Mouse (Mus musculus): ENCODE results near the gene Rpusd2.
"Not testable (repeated sequence)": the region's sequence is repeated elsewhere in the genome, so short reads cannot be mapped to it uniquely, and the experiment has no call there.

Rpusd2 gene

DNA sequence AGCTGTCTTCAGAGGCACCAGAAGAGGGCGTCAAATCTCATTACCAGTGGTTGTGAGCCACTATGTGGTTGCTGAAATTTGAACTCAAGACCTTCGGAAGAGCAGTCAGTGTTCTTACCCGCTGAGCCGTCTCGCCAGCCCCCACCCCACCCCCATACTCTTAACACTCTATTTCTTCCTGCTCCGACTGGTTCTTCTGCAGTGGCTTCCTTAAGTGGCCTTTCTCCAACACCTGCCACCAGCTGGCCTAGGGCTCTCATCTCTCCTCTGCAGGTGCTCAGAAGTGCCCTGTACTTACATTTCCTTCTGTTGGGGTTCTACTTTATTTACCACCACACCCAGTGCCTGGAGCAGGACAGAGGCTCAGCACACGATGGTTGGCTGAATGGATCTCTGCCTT, 19.6 kb upstream of the Rpusd2 start:
- Histone ChIP-seq H3K4me3 (replicated peaks; ENCODE audit: low read length) (no peak overlapping the region), H3K27me3 (ENCODE audit: insufficient read depth, low read length) (peaks cover 5% of the 10 kb centered on the region; the same call in 1 of the 2 replicates), H3K36me3 (ENCODE audit: insufficient read depth, low read length) (peaks cover 9% of the 10 kb centered on the region; the same call in 1 of the 2 replicates), H3K9me3 (ENCODE audit: low read length) (no peaks in the 10 kb centered on the region), H3K4me1 (replicated peaks; ENCODE audit: low read depth, low read length) (peaks cover 11% of the 10 kb centered on the region)
- TF ChIP-seq POU5F1 (IDR thresholded peaks at IDR 0.05; ENCODE audit: borderline replicate concordance, low read length) (no peak), CTCF (conservative IDR thresholded peaks at IDR 0.05; ENCODE audit: low read length) (no peak), NANOG (IDR thresholded peaks at IDR 0.05; ENCODE audit: borderline replicate concordance, low read length) (no peak)

- no peak for TF ChIP-seq CTCF (conservative IDR thresholded peaks at IDR 0.05; ENCODE audit: low read length)
- no peak for TF ChIP-seq POU5F1 (IDR thresholded peaks at IDR 0.05; ENCODE audit: borderline replicate concordance, low read length)
- TF ChIP-seq NANOG (IDR thresholded peaks at IDR 0.05; ENCODE audit: borderline replicate concordance, low read length) = no peak
- peaks cover 11% of the 10 kb centered on the region for H3K4me1 ChIP-seq (replicated peaks; ENCODE audit: low read depth, low read length)
- no peak overlapping the region for H3K4me3 ChIP-seq (replicated peaks; ENCODE audit: low read length)
- peaks cover 5% of the 10 kb centered on the region; the same call in 1 of the 2 replicates for H3K27me3 ChIP-seq (ENCODE audit: insufficient read depth, low read length)
- peaks cover 9% of the 10 kb centered on the region; the same call in 1 of the 2 replicates for H3K36me3 ChIP-seq (ENCODE audit: insufficient read depth, low read length)
- no peaks in the 10 kb centered on the region for H3K9me3 ChIP-seq (ENCODE audit: low read length)
Measured at GRCm38 (mm10) chr2:119015604-119016180, 18.9 kb upstream of the Rpusd2 start.

DNA sequence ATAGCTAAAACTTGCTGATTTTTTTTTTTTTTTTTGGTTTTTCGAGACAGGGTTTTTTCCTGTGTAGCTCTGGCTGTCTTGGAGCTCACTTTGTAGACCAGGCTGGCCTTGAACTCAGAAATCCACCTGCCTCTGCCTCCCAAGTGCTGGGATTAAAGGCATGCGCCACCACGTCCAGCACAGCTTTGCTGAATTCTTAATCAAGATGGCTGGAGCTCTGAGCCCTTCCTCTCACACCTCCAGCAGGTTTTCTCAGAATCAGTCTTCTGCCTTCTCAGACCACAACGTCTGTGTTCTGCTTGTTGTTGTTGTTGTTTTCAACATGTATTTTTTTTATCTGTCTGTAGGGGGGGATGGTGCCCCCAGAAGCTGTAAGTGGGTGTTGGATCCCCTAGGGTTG, 18.3 kb upstream of the Rpusd2 start:
- not testable (repeated sequence) for H3K27me3 ChIP-seq (ENCODE audit: insufficient read depth, low read length); H3K9me3 ChIP-seq (ENCODE audit: low read length); H3K4me3 ChIP-seq (replicated peaks; ENCODE audit: low read length)
- peaks cover 14% of the 10 kb centered on the region for H3K36me3 ChIP-seq (ENCODE audit: insufficient read depth, low read length)
- peaks cover 11% of the 10 kb centered on the region for H3K4me1 ChIP-seq (replicated peaks; ENCODE audit: low read depth, low read length)

DNA sequence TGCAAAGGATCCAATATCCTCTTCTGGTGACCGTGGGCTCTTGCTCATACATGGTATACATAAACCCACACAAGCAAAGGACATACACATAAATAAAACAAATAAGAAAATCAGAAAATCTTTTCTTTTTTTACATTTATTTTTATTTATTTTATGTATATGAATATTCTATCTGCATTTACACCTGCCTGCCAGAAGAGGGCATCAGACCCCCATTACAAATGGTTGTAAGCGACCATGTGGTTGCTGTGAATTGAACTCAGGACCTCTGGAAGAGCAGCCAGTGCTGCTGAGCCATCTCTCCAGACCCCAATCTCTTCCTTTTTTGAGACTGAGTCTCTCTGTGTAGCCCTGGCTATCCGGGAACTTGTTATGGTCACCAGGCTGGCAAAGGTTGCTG, 16.9 kb upstream of the Rpusd2 start:
- Histone ChIP-seq H3K36me3 (ENCODE audit: insufficient read depth, low read length) (peaks cover 20% of the 10 kb centered on the region), H3K27me3 (ENCODE audit: insufficient read depth, low read length) (no peaks in the 10 kb centered on the region), H3K4me1 (replicated peaks; ENCODE audit: low read depth, low read length) (peaks cover 11% of the 10 kb centered on the region), H3K9me3 (ENCODE audit: low read length) (no peaks in the 10 kb centered on the region), H3K4me3 (replicated peaks; ENCODE audit: low read length) (no peak overlapping the region)
- no peak for TF ChIP-seq NANOG (IDR thresholded peaks at IDR 0.05; ENCODE audit: borderline replicate concordance, low read length)
- TF ChIP-seq CTCF (conservative IDR thresholded peaks at IDR 0.05; ENCODE audit: low read length) = peak; percentile 53
- no peak for TF ChIP-seq POU5F1 (IDR thresholded peaks at IDR 0.05; ENCODE audit: borderline replicate concordance, low read length)

DNA sequence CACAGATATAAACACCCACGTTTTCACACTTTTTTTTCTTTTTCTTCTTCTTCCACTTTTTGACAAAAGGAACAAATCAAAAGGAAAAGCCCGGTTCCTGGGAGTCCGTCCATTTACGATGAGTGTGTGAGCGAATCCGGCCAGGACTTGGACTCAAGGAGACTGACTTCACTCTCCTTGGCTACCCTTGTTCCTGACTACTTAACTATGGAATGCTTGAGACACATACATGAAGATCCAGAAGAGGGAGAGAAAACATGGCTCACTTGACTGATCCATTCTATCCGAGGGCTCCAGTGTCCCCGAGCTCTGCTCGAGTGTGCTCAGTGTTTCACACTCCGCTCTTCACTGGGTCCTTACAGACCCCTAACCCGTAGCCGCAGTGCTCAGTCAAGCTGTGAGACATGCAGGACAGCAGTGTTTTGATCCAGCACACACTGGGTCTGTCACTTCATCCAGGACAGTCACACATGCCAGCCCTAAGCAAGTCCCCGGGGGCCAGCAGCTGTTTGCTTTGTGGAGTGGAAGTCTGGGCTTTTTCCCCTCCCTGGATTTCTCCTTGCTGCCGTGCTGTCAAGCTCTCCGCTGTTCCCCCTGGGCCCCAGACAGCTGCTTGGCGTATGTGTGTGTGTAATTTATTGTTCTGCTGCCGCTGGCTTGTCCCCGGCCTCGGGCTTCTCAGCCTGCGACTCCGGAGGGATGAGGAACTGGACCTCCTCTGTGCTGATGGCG, 16.0 kb upstream of the Rpusd2 start:
- H3K27me3 ChIP-seq (ENCODE audit: insufficient read depth, low read length) = no peaks in the 10 kb centered on the region
- peaks cover 20% of the 10 kb centered on the region for H3K36me3 ChIP-seq (ENCODE audit: insufficient read depth, low read length)
- peak overlapping the region; percentile 43 for H3K4me3 ChIP-seq (replicated peaks; ENCODE audit: low read length)
- peaks cover 11% of the 10 kb centered on the region for H3K4me1 ChIP-seq (replicated peaks; ENCODE audit: low read depth, low read length)
- H3K9me3 ChIP-seq (ENCODE audit: low read length) = no peaks in the 10 kb centered on the region
- TF ChIP-seq CTCF (conservative IDR thresholded peaks at IDR 0.05; ENCODE audit: low read length) (no peak), NANOG (IDR thresholded peaks at IDR 0.05; ENCODE audit: borderline replicate concordance, low read length) (no peak), POU5F1 (IDR thresholded peaks at IDR 0.05; ENCODE audit: borderline replicate concordance, low read length) (no peak)

DNA sequence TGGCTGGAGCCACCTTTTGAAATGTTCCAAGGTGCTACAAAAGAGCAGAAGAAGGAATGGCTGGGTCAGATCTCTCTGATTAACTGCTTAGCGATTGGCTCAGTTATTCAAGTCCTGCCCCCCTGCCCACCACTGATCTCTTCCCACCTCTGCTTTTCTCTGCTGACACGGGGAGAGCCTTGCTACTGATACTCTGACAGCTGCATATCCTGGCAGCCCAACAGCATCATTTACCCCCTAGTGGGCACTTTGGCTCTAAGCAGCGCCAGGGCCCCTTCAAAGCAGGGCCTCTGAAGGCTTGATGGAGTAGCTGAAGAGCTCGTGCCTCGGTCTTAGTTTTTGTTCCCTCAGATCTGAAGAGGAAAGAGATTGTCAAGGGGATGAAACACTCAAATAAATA, 15.5 kb upstream of the Rpusd2 start:
- TF ChIP-seq NANOG (IDR thresholded peaks at IDR 0.05; ENCODE audit: borderline replicate concordance, low read length) (no peak), POU5F1 (IDR thresholded peaks at IDR 0.05; ENCODE audit: borderline replicate concordance, low read length) (no peak), CTCF (conservative IDR thresholded peaks at IDR 0.05; ENCODE audit: low read length) (peak; percentile 20; the same call in 1 of the 2 replicates)
- peaks cover 11% of the 10 kb centered on the region for H3K4me1 ChIP-seq (replicated peaks; ENCODE audit: low read depth, low read length)
- H3K9me3 ChIP-seq (ENCODE audit: low read length) = no peaks in the 10 kb centered on the region
- no peaks in the 10 kb centered on the region for H3K27me3 ChIP-seq (ENCODE audit: insufficient read depth, low read length)
- peak overlapping the region; percentile 43 for H3K4me3 ChIP-seq (replicated peaks; ENCODE audit: low read length)
- H3K36me3 ChIP-seq (ENCODE audit: insufficient read depth, low read length) = peaks cover 20% of the 10 kb centered on the region

DNA sequence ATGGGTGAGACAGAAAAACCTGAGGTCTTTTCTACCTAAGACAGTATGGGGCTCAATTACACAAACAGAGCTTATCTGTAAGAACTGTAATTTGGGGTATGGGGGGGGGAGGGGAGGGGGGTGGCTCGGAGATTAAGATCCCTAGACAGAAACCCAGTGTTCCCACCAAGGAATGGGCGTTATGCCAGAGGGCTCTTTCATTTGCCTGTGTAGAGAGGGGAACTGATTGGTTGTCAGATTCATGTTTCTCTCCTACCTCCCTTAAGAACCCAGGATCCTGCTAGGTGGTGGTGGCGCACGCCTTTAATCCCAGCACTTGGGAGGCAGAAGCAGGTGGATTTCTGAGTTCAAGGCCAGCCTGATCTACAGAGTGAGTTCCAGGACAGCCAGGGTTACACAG, 15.1 kb upstream of the Rpusd2 start:
- no peaks in the 10 kb centered on the region for H3K27me3 ChIP-seq (ENCODE audit: insufficient read depth, low read length)

DNA sequence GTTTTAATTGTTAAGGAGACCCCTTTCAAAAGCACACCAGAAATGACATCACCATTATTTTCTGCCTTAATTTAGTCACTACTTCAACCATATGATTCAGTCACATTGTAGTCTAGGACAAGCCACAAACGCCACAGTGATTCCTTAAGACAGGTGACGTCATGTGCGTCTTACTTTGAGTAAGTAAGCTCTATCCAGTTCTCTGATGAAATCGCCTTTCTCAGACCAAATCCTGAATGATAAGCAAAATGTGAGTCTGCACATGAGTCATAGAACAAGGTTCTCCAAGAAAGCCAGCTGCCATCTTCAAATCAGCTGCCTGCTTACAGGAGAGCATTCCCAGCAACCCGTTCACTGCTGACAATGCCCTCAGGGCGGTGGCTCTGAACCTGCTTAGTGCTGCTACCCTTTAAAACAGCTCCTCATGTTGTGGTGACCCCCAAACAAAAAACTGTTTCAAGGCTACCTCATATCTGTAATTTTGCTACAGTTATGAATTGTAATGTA, 11.4 kb upstream of the Rpusd2 start:
- H3K36me3 ChIP-seq (ENCODE audit: insufficient read depth, low read length) = peaks cover 41% of the 10 kb centered on the region
- no peaks in the 10 kb centered on the region for H3K27me3 ChIP-seq (ENCODE audit: insufficient read depth, low read length)
- no peaks in the 10 kb centered on the region for H3K9me3 ChIP-seq (ENCODE audit: low read length)
- TF ChIP-seq CTCF (conservative IDR thresholded peaks at IDR 0.05; ENCODE audit: low read length) (no peak), NANOG (IDR thresholded peaks at IDR 0.05; ENCODE audit: borderline replicate concordance, low read length) (no peak), POU5F1 (IDR thresholded peaks at IDR 0.05; ENCODE audit: borderline replicate concordance, low read length) (no peak)
- no peak overlapping the region for H3K4me3 ChIP-seq (replicated peaks; ENCODE audit: low read length)
- peaks cover 14% of the 10 kb centered on the region for H3K4me1 ChIP-seq (replicated peaks; ENCODE audit: low read depth, low read length)

More for the DNA sequence above, 15.1 kb upstream of the Rpusd2 start:
- peaks cover 20% of the 10 kb centered on the region for H3K36me3 ChIP-seq (ENCODE audit: insufficient read depth, low read length)
- TF ChIP-seq CTCF (conservative IDR thresholded peaks at IDR 0.05; ENCODE audit: low read length) (no peak), POU5F1 (IDR thresholded peaks at IDR 0.05; ENCODE audit: borderline replicate concordance, low read length) (no peak), NANOG (IDR thresholded peaks at IDR 0.05; ENCODE audit: borderline replicate concordance, low read length) (no peak)
- H3K4me3 ChIP-seq (replicated peaks; ENCODE audit: low read length) = no peak overlapping the region
- peaks cover 11% of the 10 kb centered on the region for H3K4me1 ChIP-seq (replicated peaks; ENCODE audit: low read depth, low read length)
- H3K9me3 ChIP-seq (ENCODE audit: low read length) = no peaks in the 10 kb centered on the region
